Mouse (Mus musculus): ENCODE results near the gene Mical3.

DNA sequence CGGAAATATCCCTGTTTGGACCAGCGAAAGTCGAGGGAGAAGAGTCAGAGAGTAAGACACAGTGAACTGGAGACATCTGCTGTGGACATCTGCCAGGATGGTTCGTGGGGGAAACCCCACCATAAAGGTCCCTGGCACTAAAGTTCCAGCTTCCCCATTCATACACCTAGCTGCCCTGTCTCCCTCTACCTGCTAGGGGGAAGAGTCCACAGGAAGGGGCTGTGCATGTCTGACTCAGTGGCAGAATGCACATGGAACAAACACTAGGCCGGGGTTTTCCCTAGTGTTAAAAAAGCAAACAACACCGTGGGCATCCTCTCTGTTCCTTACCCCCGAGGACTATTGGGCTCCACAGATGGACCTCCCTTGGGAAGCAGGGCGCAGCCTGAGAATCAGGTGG, 217.0 kb downstream of the Mical3 start:
- TF ChIP-seq CTCF (IDR thresholded peaks at IDR 0.05) = no peak
- TF ChIP-seq EP300 (IDR thresholded peaks at IDR 0.05; ENCODE audit: insufficient read depth, low read depth, low read length) = no peak
